Mouse (Mus musculus) T-helper 1 cell (primary cell): ENCODE results near the gene Gm266.

ENCODE experiments used
- in situ Hi-C: fragments of 300-600 bp; cut with MboI, MseI; formaldehyde crosslinking; loops from one replicate; pipeline ENCODE4 v1.15.1; 2025; ENCODE audit warnings: high pct_unique_total_duplicates

The Gm266 gene

GRCm38 (mm10) chr12:111503063-111503567, 17.5 kb upstream of the Gm266 start:
- in situ Hi-C loops = no loop called here

- in situ Hi-C loops = no loop called here
Observed at GRCm38 (mm10) chr12:111500725-111501124, 15.1 kb upstream of the Gm266 start.

DNA sequence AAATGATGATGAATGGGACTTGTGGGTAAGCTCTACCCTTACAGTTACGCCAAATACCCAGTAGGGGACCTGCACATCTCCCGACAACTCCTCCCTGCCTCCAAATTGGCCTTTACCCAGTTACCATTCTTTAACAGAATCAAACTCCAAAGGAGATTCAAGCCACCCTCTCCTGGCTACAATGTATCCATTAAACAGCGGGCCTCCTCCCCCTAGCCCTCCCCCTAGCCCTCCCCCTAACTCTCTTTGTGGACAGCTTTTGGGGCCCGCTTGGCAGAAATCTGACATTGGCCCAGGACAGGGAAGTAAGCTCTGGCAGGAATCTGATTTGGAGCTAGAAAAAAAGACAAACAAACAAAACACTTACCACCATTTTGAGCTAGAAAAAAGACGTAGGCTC, 14.0 kb upstream of the Gm266 start:
- in situ Hi-C loops = no loop called here

GRCm38 (mm10) chr12:111497076-111497475, 11.5 kb upstream of the Gm266 start:
- in situ Hi-C loops = no loop called here

DNA sequence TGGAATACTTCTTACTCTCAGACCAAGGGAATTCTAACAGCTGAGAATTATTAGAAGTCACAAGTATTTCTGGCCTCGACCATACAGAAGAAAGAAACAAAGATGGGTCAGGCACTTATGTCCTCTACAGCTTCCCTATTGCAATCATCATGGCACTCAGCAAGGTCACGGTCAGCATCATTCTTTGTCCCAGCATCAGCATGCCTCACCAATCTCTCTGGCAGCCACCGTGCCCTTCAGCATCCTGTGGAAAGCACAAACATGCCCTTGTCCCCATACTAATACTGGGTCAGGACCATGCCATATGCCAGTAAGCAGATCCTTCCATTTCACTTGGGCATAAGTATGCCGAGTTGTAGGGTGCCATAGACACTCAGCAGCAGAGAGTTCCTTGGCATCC, 9.3 kb upstream of the Gm266 start:
- in situ Hi-C loops = no loop called here

DNA sequence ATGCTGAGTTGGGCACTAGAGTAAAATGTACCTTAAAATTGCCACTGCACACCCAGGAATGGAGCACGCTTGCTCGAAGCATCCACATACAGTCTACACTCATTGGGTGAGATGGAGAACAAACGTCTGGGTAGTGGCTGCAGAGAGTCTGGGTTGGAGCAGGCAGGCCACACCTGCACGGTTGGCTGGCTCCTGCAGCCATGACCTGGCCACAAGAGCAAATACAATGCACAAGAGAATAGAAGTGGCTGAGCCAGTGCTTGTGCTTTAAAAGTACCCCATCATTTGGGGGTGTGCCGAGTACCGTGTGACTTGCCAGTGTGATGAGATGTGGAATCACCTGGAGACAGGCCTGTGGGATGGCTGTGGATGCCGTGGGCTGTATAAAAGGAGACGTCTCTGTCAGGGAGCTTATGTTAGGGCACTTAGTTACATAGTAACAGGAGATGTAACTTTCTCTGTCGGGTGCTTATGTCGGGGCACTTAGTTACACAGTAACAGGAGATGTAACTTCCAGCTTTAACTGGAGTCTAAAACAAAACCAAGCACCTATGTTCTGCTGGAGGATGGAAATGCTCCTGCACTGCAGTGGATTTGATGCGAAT, 3.7 kb upstream of the Gm266 start:
- in situ Hi-C loops = no loop called here

DNA sequence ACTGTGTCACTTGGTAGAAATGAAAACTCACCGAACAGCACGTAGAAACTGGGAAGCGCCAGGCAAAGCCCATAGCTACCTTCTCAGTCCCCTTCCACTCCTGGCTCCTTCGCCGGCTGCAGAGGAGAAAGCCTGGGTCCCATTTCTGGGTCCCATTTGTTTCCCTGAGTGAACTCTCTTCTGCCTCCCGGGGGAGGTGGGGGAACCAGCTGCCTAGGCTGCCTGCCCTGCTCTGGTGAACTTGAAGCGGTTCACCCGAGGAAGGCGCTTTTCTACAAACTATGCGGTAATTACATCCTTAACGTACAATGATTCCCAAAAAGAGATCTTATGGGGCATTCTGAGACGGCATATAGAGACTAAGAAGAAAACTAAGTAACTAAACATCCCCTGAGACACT, 832 bp upstream of the Gm266 start:
- in situ Hi-C loops = no loop called here

GRCm38 (mm10) chr12:111485046-111485651, 474 bp downstream of the Gm266 start:
- in situ Hi-C loops = no loop called here

GRCm38 (mm10) chr12:111479917-111480316, 5.7 kb downstream of the Gm266 start:
- in situ Hi-C loops = no loop called here

DNA sequence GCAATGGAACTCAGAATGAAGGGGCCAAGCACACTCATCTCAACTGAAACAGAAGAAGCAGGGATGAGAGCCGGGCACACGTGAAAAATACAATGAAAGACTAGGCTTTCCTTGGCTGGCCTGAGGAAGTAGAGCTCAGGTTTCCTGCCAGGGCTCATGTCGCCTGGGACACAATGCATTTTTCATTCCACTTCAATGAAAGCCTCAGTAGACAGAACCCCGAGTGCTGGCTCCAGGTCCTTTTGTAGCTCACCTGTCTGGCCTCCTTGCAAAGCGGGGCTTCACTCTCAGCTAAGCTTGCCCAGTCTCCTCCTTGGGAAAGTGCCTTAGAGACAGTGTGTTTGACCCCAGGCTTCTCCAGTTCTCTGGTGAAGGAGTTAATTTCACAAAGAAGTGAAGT, 6.7 kb downstream of the Gm266 start:
- in situ Hi-C loops = no loop called here

DNA sequence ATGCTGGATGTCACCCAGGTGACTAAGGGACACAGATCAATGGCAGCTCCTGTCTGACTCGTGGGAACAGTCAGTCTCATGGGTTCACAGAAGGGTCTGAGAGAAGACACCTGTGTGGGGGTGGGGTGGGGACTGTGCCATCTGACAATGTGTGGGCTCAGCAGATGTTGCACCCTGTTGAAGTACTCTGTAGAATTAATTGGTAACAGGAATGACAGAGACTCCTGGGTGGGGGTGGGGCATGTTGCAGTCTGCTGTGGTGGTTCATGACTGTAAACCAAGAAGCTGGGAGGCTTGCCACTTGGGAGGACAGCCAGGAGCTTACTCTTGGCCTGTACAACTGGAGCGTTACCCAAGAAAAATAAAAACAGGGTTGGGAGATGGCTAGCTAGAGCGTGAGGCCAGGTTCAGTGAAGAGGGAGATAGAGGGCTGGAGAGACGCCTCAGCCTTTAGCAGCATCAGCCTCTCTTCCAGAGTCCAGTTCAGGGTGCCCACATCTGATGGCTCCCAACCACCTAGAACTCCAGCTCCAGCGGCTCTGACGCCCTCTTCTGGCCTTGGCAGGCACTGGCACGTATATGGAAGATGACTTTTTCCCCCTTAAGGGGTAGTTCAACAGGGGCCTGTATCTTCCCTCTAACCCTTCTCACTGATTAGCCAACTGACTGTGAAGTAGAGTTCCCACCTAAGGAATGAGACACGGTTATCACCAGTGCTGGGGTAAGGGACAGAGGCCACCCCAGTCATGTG, 10.6 kb downstream of the Gm266 start:
- in situ Hi-C loops = no loop called here

- in situ Hi-C loops = no loop called here
Observed at GRCm38 (mm10) chr12:111474384-111474783, 11.2 kb downstream of the Gm266 start.

- in situ Hi-C loops = no loop called here
Observed at GRCm38 (mm10) chr12:111472886-111473285, 12.7 kb downstream of the Gm266 start.

GRCm38 (mm10) chr12:111471721-111472120, 13.9 kb downstream of the Gm266 start:
- in situ Hi-C loops = no loop called here

DNA sequence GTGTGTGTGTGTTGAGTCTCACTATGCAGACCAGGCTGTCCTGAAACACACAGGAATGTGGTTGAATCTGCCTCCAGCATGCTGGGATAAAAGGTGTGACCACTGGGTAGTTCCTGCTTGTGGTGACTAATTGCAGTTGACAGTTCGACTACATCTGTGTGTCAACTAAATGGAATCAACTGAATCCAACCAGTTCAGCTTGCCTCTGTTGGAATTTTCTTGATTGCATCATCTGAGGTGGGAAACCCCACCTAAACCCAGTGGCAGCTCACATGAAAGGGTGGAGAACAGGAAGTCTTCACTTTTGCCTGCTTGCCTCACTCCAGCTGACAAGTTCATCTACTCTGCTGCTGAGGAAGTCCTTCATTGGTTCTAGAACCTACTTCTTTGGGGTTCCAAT, 14.5 kb downstream of the Gm266 start:
- in situ Hi-C loops = no loop called here

DNA sequence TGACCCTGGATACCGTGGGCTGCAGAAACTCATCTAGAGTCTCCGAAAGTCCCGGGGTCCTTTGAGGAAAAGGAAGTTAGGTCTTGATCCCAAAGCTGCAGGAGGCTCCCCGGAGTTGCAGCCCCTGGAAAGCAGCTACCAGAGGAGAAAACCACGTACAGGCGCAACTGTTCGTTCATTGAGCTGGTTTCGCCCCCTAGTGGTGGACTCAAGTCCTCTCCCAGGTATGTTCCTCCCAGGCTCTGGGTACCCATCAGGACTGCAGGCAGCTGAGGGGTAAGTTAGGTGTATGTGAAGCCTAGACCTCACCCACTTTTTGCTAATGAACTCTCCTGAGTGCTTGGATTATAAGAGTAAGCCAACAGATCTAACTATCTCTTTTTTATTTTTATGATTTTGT, 16.1 kb downstream of the Gm266 start:
- in situ Hi-C loops = no loop called here

GRCm38 (mm10) chr12:111468206-111468605, 17.4 kb downstream of the Gm266 start:
- in situ Hi-C loops = no loop called here

GRCm38 (mm10) chr12:111466369-111466768, 19.3 kb downstream of the Gm266 start:
- in situ Hi-C loops = no loop called here

- in situ Hi-C loops = no loop called here
Observed at GRCm38 (mm10) chr12:111463570-111463969, 22.1 kb downstream of the Gm266 start.

GRCm38 (mm10) chr12:111457742-111458141, 27.9 kb downstream of the Gm266 start:
- in situ Hi-C loops = no loop called here

GRCm38 (mm10) chr12:111455860-111456259, 29.8 kb downstream of the Gm266 start:
- in situ Hi-C loops = no loop called here

DNA sequence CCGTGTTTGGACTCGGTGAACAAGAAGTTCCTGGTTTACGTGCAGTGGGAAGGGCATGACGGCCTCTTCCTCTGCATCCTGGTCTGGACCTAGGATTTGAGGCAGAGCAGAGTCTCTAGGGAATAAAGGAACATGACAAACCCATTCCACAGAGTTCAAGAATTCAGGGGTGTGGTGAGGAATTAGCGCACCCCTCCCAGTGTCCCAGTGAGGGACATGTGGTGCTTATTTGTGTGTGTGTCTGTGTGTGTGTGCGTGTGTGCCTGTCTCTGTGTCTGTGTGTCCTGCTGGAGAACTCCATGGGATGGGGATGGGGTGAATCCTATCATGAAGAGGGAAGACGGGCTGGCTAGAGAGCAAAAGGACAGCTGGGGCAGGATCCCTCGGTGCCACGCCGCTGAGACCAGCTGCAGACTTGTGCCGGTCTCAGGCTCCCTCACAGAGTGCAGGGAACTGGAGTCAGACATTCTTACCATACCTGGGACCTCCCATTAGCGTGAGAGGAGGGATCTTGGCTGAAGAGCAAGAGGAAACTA, 30.2 kb downstream of the Gm266 start:
- in situ Hi-C loops = no loop called here
